Mouse (Mus musculus): ENCODE results near the gene Rprd2. TPM values are rescaled to one million over a fixed set of nuclear protein-coding genes. Genes with fewer than 3 reads are reported as not detected.
"Not testable (repeated sequence)": the region's sequence is repeated elsewhere in the genome, so short reads cannot be mapped to it uniquely, and the experiment has no call there.

Gene Rprd2
- 10 to 100 TPM; 62.3 to 69.6 TPM for total RNA-seq (2021)

GRCm38 (mm10) chr3:95818571-95819288 lies at the start of gene Rprd2:
Rprd2 (minus strand) TSS chr3:95818863.
- peak; percentile 71 to 73 for DNase-seq (ENCODE audit: extremely low spot score in 1 of 2, low spot score in 1 of 2)

GRCm38 (mm10) chr3:95867408-95867807 lies 48.7 kb upstream of the Rprd2 start:
- no peak for DNase-seq (ENCODE audit: extremely low spot score in 1 of 2, low spot score in 1 of 2)

GRCm38 (mm10) chr3:95866071-95866470 lies 47.4 kb upstream of the Rprd2 start:
- DNase-seq (ENCODE audit: extremely low spot score in 1 of 2, low spot score in 1 of 2), result no peak

- no peak for DNase-seq (ENCODE audit: extremely low spot score in 1 of 2, low spot score in 1 of 2)
These were observed 46.9 kb upstream of the Rprd2 start for GRCm38 (mm10) chr3:95865571-95865970.

GRCm38 (mm10) chr3:95865050-95865449 lies 46.4 kb upstream of the Rprd2 start:
- DNase-seq (ENCODE audit: extremely low spot score in 1 of 2, low spot score in 1 of 2), result peak; percentile 28 to 48

GRCm38 (mm10) chr3:95863578-95863977 lies 44.9 kb upstream of the Rprd2 start:
- no peak for DNase-seq (ENCODE audit: extremely low spot score in 1 of 2, low spot score in 1 of 2)

- DNase-seq (ENCODE audit: extremely low spot score in 1 of 2, low spot score in 1 of 2), result peak in 1 of 2 experiments; percentile 62
These were observed 43.1 kb upstream of the Rprd2 start for GRCm38 (mm10) chr3:95861796-95862195.

- no peak for DNase-seq (ENCODE audit: extremely low spot score in 1 of 2, low spot score in 1 of 2)
These were observed 42.6 kb upstream of the Rprd2 start for GRCm38 (mm10) chr3:95861216-95861615.

- no peak for DNase-seq (ENCODE audit: extremely low spot score in 1 of 2, low spot score in 1 of 2)
These were observed 41.7 kb upstream of the Rprd2 start for GRCm38 (mm10) chr3:95860323-95860722.

- not testable (repeated sequence) for DNase-seq (ENCODE audit: extremely low spot score in 1 of 2, low spot score in 1 of 2)
These were observed 39.6 kb upstream of the Rprd2 start for GRCm38 (mm10) chr3:95858278-95858677.

- DNase-seq (ENCODE audit: extremely low spot score in 1 of 2, low spot score in 1 of 2), result not testable (repeated sequence)
These were observed 38.4 kb upstream of the Rprd2 start for GRCm38 (mm10) chr3:95857050-95857449.

- no peak for DNase-seq (ENCODE audit: extremely low spot score in 1 of 2, low spot score in 1 of 2)
These were observed 37.5 kb upstream of the Rprd2 start for GRCm38 (mm10) chr3:95856115-95856514.

- peak; percentile 85 to 86 for DNase-seq (ENCODE audit: extremely low spot score in 1 of 2, low spot score in 1 of 2)
These were observed 36.9 kb upstream of the Rprd2 start, which contains the start of gene Prpf3 for GRCm38 (mm10) chr3:95855502-95856089. Prpf3 (minus strand) TSS chr3:95855885.

- no peak for DNase-seq (ENCODE audit: extremely low spot score in 1 of 2, low spot score in 1 of 2)
These were observed 32.7 kb upstream of the Rprd2 start for GRCm38 (mm10) chr3:95851317-95851716.

- DNase-seq (ENCODE audit: extremely low spot score in 1 of 2, low spot score in 1 of 2), result no peak
These were observed 31.9 kb upstream of the Rprd2 start for GRCm38 (mm10) chr3:95850611-95851010.

GRCm38 (mm10) chr3:95842503-95843214 lies 24.0 kb upstream of the Rprd2 start:
- no peak for DNase-seq (ENCODE audit: extremely low spot score in 1 of 2, low spot score in 1 of 2)

- DNase-seq (ENCODE audit: extremely low spot score in 1 of 2, low spot score in 1 of 2), result no peak
These were observed 20.6 kb upstream of the Rprd2 start for GRCm38 (mm10) chr3:95839250-95839649.

GRCm38 (mm10) chr3:95829053-95829452 lies 10.4 kb upstream of the Rprd2 start:
- no peak for DNase-seq (ENCODE audit: extremely low spot score in 1 of 2, low spot score in 1 of 2)

GRCm38 (mm10) chr3:95826275-95826674 lies 7.6 kb upstream of the Rprd2 start:
- no peak for DNase-seq (ENCODE audit: extremely low spot score in 1 of 2, low spot score in 1 of 2)

GRCm38 (mm10) chr3:95820046-95821010 lies 1.7 kb upstream of the Rprd2 start:
- DNase-seq (ENCODE audit: extremely low spot score in 1 of 2, low spot score in 1 of 2), result no peak
